ENCODE assay signal across 25 mouse cellular contexts in the genomic region with DNA sequence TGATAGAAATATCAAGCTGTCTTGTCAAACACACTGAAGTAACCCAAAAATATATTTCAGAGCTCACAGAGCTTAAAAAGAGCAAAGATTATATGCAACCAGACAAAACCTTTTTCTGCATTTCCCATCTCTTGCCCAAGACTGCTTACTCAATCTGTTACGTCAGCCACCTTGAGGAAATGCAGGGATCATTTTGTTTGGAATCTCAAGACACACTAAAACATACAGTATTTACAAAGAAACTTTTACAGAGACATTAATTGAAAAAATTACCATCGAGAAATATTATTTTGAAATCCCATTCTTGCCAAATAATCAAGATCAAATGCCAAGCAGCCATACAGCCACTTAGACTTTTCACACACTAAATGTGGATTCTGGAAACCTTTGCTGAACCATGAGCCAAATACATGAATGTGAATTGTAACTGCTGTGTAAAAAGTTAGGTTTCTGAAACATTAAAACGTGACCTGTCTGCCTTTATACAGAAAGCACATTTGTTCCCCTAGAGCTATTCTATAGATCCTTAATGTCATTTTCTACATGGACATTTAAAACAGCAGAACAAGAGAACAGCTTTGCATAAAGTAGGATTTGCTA. TPM values are rescaled to one million over a fixed set of nuclear protein-coding genes. Genes with fewer than 3 reads are reported as not detected.
A peak's percentile ranks its signal among the peaks of the same experiment; 100 is the strongest.
DNase-seq lines count a peak whose midpoint lies in the region; ATAC-seq and TF ChIP-seq lines count a peak whose summit lies in the region.
"Had no signal": no experiment of that assay in that cellular context is flagged by ENCODE, and none has a peak within 500 bp of the region (broad histone marks: within the 10 kb centered on the region; RNA-seq: fewer than 3 reads in every experiment).

No protein-coding gene starts in this region.

- H3K4me3 ChIP-seq in midbrain, embryonic 11.5 days (ENCODE audit: low read depth, low read length): no peak overlapping the region
- H3K4me3 ChIP-seq in midbrain, postnatal 0 days (ENCODE audit: low read depth, low read length): no peak overlapping the region
- H3K4me3 ChIP-seq in hindbrain, postnatal 0 days (ENCODE audit: low read length): no peak overlapping the region
- no peak overlapping the region for H3K4me3 ChIP-seq in neural tube, embryonic 15.5 days (replicated peaks)
- H3K4me3 ChIP-seq: embryonic facial prominence, embryonic 13.5 days; embryonic facial prominence, embryonic 15.5 days; erythroblast, embryonic 14.5 days; forebrain, embryonic 10.5 days; forebrain, embryonic 12.5 days had no signal

- H3K9ac ChIP-seq in midbrain, embryonic 11.5 days (ENCODE audit: low read length): no peak overlapping the region
- no peak overlapping the region for H3K9ac ChIP-seq in midbrain, postnatal 0 days (replicated peaks; ENCODE audit: low read length, poor library complexity, severe bottlenecking)
- no peak overlapping the region for H3K9ac ChIP-seq in hindbrain, postnatal 0 days (replicated peaks; ENCODE audit: low read length)
- H3K9ac ChIP-seq in neural tube, embryonic 15.5 days (replicated peaks): no peak overlapping the region
- H3K9ac ChIP-seq: embryonic facial prominence, embryonic 13.5 days; embryonic facial prominence, embryonic 15.5 days; forebrain, embryonic 12.5 days had no signal

- TF ChIP-seq CTCF in midbrain, postnatal 0 days (IDR thresholded peaks at IDR 0.05): no peak
- no peak for TF ChIP-seq CTCF in hindbrain, postnatal 0 days (IDR thresholded peaks at IDR 0.05; ENCODE audit: low read depth)

- no peak overlapping the region for H3K27ac ChIP-seq in midbrain, embryonic 11.5 days (ENCODE audit: low read depth, low read length)
- no peak overlapping the region for H3K27ac ChIP-seq in midbrain, postnatal 0 days (ENCODE audit: low read depth, low read length)
- no peak overlapping the region for H3K27ac ChIP-seq in hindbrain, postnatal 0 days
- H3K27ac ChIP-seq in neural tube, embryonic 15.5 days (replicated peaks): no peak overlapping the region
- H3K27ac ChIP-seq: embryonic facial prominence, embryonic 13.5 days; embryonic facial prominence, embryonic 15.5 days; forebrain, embryonic 10.5 days; forebrain, embryonic 12.5 days had no signal

- peak; percentile 22 for DNase-seq in adrenal gland, postnatal 10 days
- no peak for DNase-seq in adrenal gland, adult 8-10 months
- DNase-seq in midbrain, embryonic 11.5 days (ENCODE audit: low spot score, missing footprints): peak; percentile 87
- no peak for DNase-seq in midbrain, postnatal 0 days (ENCODE audit: low spot score)
- DNase-seq in NIH3T3 (ENCODE audit: low read depth): peak; percentile 42
- peak; percentile 35 for DNase-seq in induced T-regulatory cell, adult 2 months (ENCODE audit: low read depth)
- DNase-seq in hindbrain, postnatal 0 days (ENCODE audit: low spot score): no peak
- DNase-seq: adrenal gland, postnatal 14 days; B cell, adult 2 months; cerebellum, adult 11-12 months; cerebellum, adult 2 months; cerebellum, adult 9-11 months; cerebellum, postnatal 14 days; cerebellum, postnatal 36 days; embryo, embryonic 11 days had no signal

- no peak for ATAC-seq in midbrain, embryonic 11.5 days (ENCODE audit: low FRiP score)
- ATAC-seq in midbrain, postnatal 0 days (ENCODE audit: low FRiP score): no peak
- ATAC-seq in hindbrain, postnatal 0 days: no peak
- ATAC-seq in neural tube, embryonic 15.5 days (ENCODE audit: low FRiP score): no peak
- ATAC-seq: CD4-positive, CD25-positive, alpha-beta regulatory T cell, adult 4 months; forebrain, embryonic 14.5 days; forebrain, embryonic 16.5 days had no signal

- no peaks in the 10 kb centered on the region for H3K27me3 ChIP-seq in midbrain, embryonic 11.5 days (ENCODE audit: control insufficient read depth, insufficient read depth, low read length)
- no peaks in the 10 kb centered on the region for H3K27me3 ChIP-seq in midbrain, postnatal 0 days (ENCODE audit: insufficient read depth, low read length)
- no peaks in the 10 kb centered on the region for H3K27me3 ChIP-seq in hindbrain, postnatal 0 days (ENCODE audit: insufficient read depth, low read length)
- no peaks in the 10 kb centered on the region for H3K27me3 ChIP-seq in neural tube, embryonic 15.5 days (replicated peaks)
- H3K27me3 ChIP-seq: embryonic facial prominence, embryonic 13.5 days; embryonic facial prominence, embryonic 15.5 days; forebrain, embryonic 12.5 days had no signal

- no peak overlapping the region for H3K4me2 ChIP-seq in midbrain, embryonic 11.5 days
- no peak overlapping the region for H3K4me2 ChIP-seq in midbrain, postnatal 0 days (ENCODE audit: low read depth, low read length, poor library complexity, severe bottlenecking)
- H3K4me2 ChIP-seq in hindbrain, postnatal 0 days (ENCODE audit: low read depth, low read length): no peak overlapping the region
- H3K4me2 ChIP-seq in neural tube, embryonic 15.5 days: no peak overlapping the region
- H3K4me2 ChIP-seq: embryonic facial prominence, embryonic 13.5 days; embryonic facial prominence, embryonic 15.5 days; forebrain, embryonic 12.5 days had no signal

- 91% methylated on average over 3 of the region's 3 CpGs for WGBS in midbrain, embryonic 11.5 days
- 84% methylated on average over 3 of the region's 3 CpGs for WGBS in midbrain, postnatal 0 days
- WGBS in hindbrain, postnatal 0 days: 84% methylated on average over 3 of the region's 3 CpGs
- 90% methylated on average over 3 of the region's 3 CpGs for WGBS in neural tube, embryonic 15.5 days

- H3K9me3 ChIP-seq in midbrain, embryonic 11.5 days (ENCODE audit: control insufficient read depth, low read length): no peaks in the 10 kb centered on the region
- no peaks in the 10 kb centered on the region for H3K9me3 ChIP-seq in midbrain, postnatal 0 days (ENCODE audit: low read length)
- H3K9me3 ChIP-seq in hindbrain, postnatal 0 days (ENCODE audit: low read length): no peaks in the 10 kb centered on the region
- H3K9me3 ChIP-seq in neural tube, embryonic 15.5 days (replicated peaks): no peaks in the 10 kb centered on the region
- H3K9me3 ChIP-seq: embryonic facial prominence, embryonic 13.5 days; embryonic facial prominence, embryonic 15.5 days; forebrain, embryonic 10.5 days; forebrain, embryonic 12.5 days; G1E had no signal

- peaks cover 8% of the 10 kb centered on the region for H3K4me1 ChIP-seq in midbrain, embryonic 11.5 days (ENCODE audit: control insufficient read depth, insufficient read depth, low read length)
- no peaks in the 10 kb centered on the region for H3K4me1 ChIP-seq in midbrain, postnatal 0 days (ENCODE audit: insufficient read depth, low read length)
- H3K4me1 ChIP-seq in hindbrain, postnatal 0 days (ENCODE audit: insufficient read depth, low read length): peaks cover 7% of the 10 kb centered on the region; the same call in 1 of the 2 replicates
- H3K4me1 ChIP-seq in neural tube, embryonic 15.5 days: peaks cover 19% of the 10 kb centered on the region

- peaks cover 10% of the 10 kb centered on the region for H3K36me3 ChIP-seq in midbrain, embryonic 11.5 days (ENCODE audit: control insufficient read depth, insufficient read depth, low read length)
- H3K36me3 ChIP-seq in midbrain, postnatal 0 days (ENCODE audit: insufficient read depth, low read length): peaks cover 9% of the 10 kb centered on the region; the same call in 1 of the 2 replicates
- H3K36me3 ChIP-seq in hindbrain, postnatal 0 days (ENCODE audit: insufficient read depth, low read length): peaks cover 30% of the 10 kb centered on the region
- H3K36me3 ChIP-seq in neural tube, embryonic 15.5 days: peaks cover 36% of the 10 kb centered on the region

RNA-seq across cellular contexts. Expression of a gene that starts 3.4 kb away (rescaled TPM):
- total RNA-seq in adrenal gland, postnatal 10 days (2021): 10 to 100 TPM; 72.0 to 78.8 TPM
- total RNA-seq in adrenal gland, adult 8-10 months (2022): 100 to 1,000 TPM in 2 of 4 experiments, 10 to 100 TPM in 2; 93.4 to 102 (median 100) TPM
- 34.1 and 37.2 TPM in 2 replicates for polyA plus RNA-seq in midbrain, embryonic 11.5 days (2014; fragmentation: Nextera tagmentation; extraction: Ambion mirVana)
- 34.5 and 40.3 TPM in 2 replicates for total RNA-seq in midbrain, postnatal 0 days (2014; rRNA removed)
- 34.9 and 38.5 TPM in 2 replicates for polyA plus RNA-seq in midbrain, postnatal 0 days (2015; fragmentation: Nextera tagmentation; extraction: Ambion mirVana)
- total RNA-seq in hindbrain, postnatal 0 days (2014; rRNA removed): 42.2 and 49.2 TPM in 2 replicates
- 37.5 and 39.2 TPM in 2 replicates for polyA plus RNA-seq in hindbrain, postnatal 0 days (2015; fragmentation: Nextera tagmentation; extraction: Ambion mirVana)
- polyA plus RNA-seq in neural tube, embryonic 15.5 days (2015; fragmentation: Nextera tagmentation; extraction: Ambion mirVana): 29.6 and 40.3 TPM in 2 replicates

RNA-seq across cellular contexts. Expression of a gene that starts 3.6 kb away (rescaled TPM):
- 100 to 1,000 TPM; 406 to 407 TPM for total RNA-seq in adrenal gland, postnatal 10 days (2021)
- total RNA-seq in adrenal gland, adult 8-10 months (2022): 100 to 1,000 TPM; 238 to 388 (median 304) TPM
- polyA plus RNA-seq in midbrain, embryonic 11.5 days (2014; fragmentation: Nextera tagmentation; extraction: Ambion mirVana): 410 TPM in 2 replicates
- total RNA-seq in midbrain, postnatal 0 days (2014; rRNA removed): 89.4 and 107 TPM in 2 replicates
- polyA plus RNA-seq in midbrain, postnatal 0 days (2015; fragmentation: Nextera tagmentation; extraction: Ambion mirVana): 521 and 552 TPM in 2 replicates
- 113 and 152 TPM in 2 replicates for total RNA-seq in hindbrain, postnatal 0 days (2014; rRNA removed)
- 604 and 613 TPM in 2 replicates for polyA plus RNA-seq in hindbrain, postnatal 0 days (2015; fragmentation: Nextera tagmentation; extraction: Ambion mirVana)
- 444 and 463 TPM in 2 replicates for polyA plus RNA-seq in neural tube, embryonic 15.5 days (2015; fragmentation: Nextera tagmentation; extraction: Ambion mirVana)

RNA-seq across cellular contexts. Expression of a gene that starts 20.5 kb away (rescaled TPM):
- total RNA-seq in adrenal gland, postnatal 10 days (2021): 10 to 100 TPM; 21.3 to 24.5 TPM
- 10 to 100 TPM; 18.9 to 32.6 (median 24.2) TPM for total RNA-seq in adrenal gland, adult 8-10 months (2022)
- 19.1 and 19.6 TPM in 2 replicates for polyA plus RNA-seq in midbrain, embryonic 11.5 days (2014; fragmentation: Nextera tagmentation; extraction: Ambion mirVana)
- 54.1 and 56.8 TPM in 2 replicates for total RNA-seq in midbrain, postnatal 0 days (2014; rRNA removed)
- polyA plus RNA-seq in midbrain, postnatal 0 days (2015; fragmentation: Nextera tagmentation; extraction: Ambion mirVana): 10.1 and 10.8 TPM in 2 replicates
- total RNA-seq in hindbrain, postnatal 0 days (2014; rRNA removed): 46.0 and 82.1 TPM in 2 replicates
- polyA plus RNA-seq in hindbrain, postnatal 0 days (2015; fragmentation: Nextera tagmentation; extraction: Ambion mirVana): 10.6 and 12.0 TPM in 2 replicates
- 11.0 and 12.1 TPM in 2 replicates for polyA plus RNA-seq in neural tube, embryonic 15.5 days (2015; fragmentation: Nextera tagmentation; extraction: Ambion mirVana)
- polyA plus RNA-seq: erythroblast, embryonic 14.5 days had no signal

RNA-seq across cellular contexts. Expression of a gene that starts 32.6 kb away (rescaled TPM):
- 100 to 1,000 TPM; 286 to 394 TPM for total RNA-seq in adrenal gland, postnatal 10 days (2021)
- 100 to 1,000 TPM; 313 to 619 (median 423) TPM for total RNA-seq in adrenal gland, adult 8-10 months (2022)
- polyA plus RNA-seq in midbrain, embryonic 11.5 days (2014; fragmentation: Nextera tagmentation; extraction: Ambion mirVana): 708 and 733 TPM in 2 replicates
- 234 and 372 TPM in 2 replicates for total RNA-seq in midbrain, postnatal 0 days (2014; rRNA removed)
- 387 and 466 TPM in 2 replicates for polyA plus RNA-seq in midbrain, postnatal 0 days (2015; fragmentation: Nextera tagmentation; extraction: Ambion mirVana)
- 250 and 341 TPM in 2 replicates for total RNA-seq in hindbrain, postnatal 0 days (2014; rRNA removed)
- polyA plus RNA-seq in hindbrain, postnatal 0 days (2015; fragmentation: Nextera tagmentation; extraction: Ambion mirVana): 448 and 480 TPM in 2 replicates
- polyA plus RNA-seq in neural tube, embryonic 15.5 days (2015; fragmentation: Nextera tagmentation; extraction: Ambion mirVana): 420 and 462 TPM in 2 replicates

RNA-seq across cellular contexts. Expression of a gene that starts 35.6 kb away (rescaled TPM):
- total RNA-seq in adrenal gland, postnatal 10 days (2021): 10 to 100 TPM; 23.3 to 25.0 TPM
- 10 to 100 TPM; 18.9 to 39.2 (median 28.6) TPM for total RNA-seq in adrenal gland, adult 8-10 months (2022)
- polyA plus RNA-seq in midbrain, embryonic 11.5 days (2014; fragmentation: Nextera tagmentation; extraction: Ambion mirVana): 47.7 and 48.3 TPM in 2 replicates
- total RNA-seq in midbrain, postnatal 0 days (2014; rRNA removed): 29.2 and 33.2 TPM in 2 replicates
- polyA plus RNA-seq in midbrain, postnatal 0 days (2015; fragmentation: Nextera tagmentation; extraction: Ambion mirVana): 17.2 and 19.8 TPM in 2 replicates
- total RNA-seq in hindbrain, postnatal 0 days (2014; rRNA removed): 27.1 and 33.9 TPM in 2 replicates
- 15.5 and 16.9 TPM in 2 replicates for polyA plus RNA-seq in hindbrain, postnatal 0 days (2015; fragmentation: Nextera tagmentation; extraction: Ambion mirVana)
- 17.7 and 21.9 TPM in 2 replicates for polyA plus RNA-seq in neural tube, embryonic 15.5 days (2015; fragmentation: Nextera tagmentation; extraction: Ambion mirVana)

Comparison
In these comparisons a context has a peak if more than half of its experiments do, and no peak if none do; other contexts are left out.
1. DNase-seq: peak in adrenal gland, postnatal 10 days (single experiment), midbrain, embryonic 11.5 days (single experiment), NIH3T3 (single experiment) and induced T-regulatory cell, adult 2 months (single experiment); none in adrenal gland, adult 8-10 months (single experiment), midbrain, postnatal 0 days (single experiment) and hindbrain, postnatal 0 days (single experiment).